Mouse (Mus musculus) lung, embryonic 14.5 days (tissue): ENCODE measurements at regions not wholly inside any gene's neighbourhood (a gene's known extent, or its start where the extent isn't known, plus 50 kb on each side); places are given as distances from the start of the nearest gene placed in this dataset.
A peak's percentile ranks its signal among the peaks of the same experiment; 100 is the strongest.

Experiments used
- ATAC-seq: fragments of 200-750 bp; cut with Nextera tagmentation; 2 replicates; pipeline ENCODE4 v1.8.0; 2017; ENCODE audit warnings: mild to moderate bottlenecking, moderate TSS enrichment, moderate library complexity; ENCODE audit not compliant: insufficient read depth
- DNase-seq: peaks from one replicate; pipeline ENCODE4 v3.0.0-alpha.2; 2015
- H3K27ac ChIP-seq: fragments of 300-500 bp; sonication (generic); 2 replicates; pipeline ENCODE4 v1.5.1; 2014; ENCODE audit warnings: low read depth, mild to moderate bottlenecking, moderate library complexity
- H3K27me3 ChIP-seq: fragments of 300-500 bp; sonication (generic); 2 replicates; pipeline ENCODE4 v1.6.1; 2014; ENCODE audit warnings: low read length, control low read depth; ENCODE audit not compliant: insufficient read depth
- H3K36me3 ChIP-seq: fragments of 300-500 bp; sonication (generic); 2 replicates; pipeline ENCODE4 v1.6.1; 2014; ENCODE audit warnings: control low read depth; ENCODE audit not compliant: insufficient read depth
- H3K4me1 ChIP-seq: fragments of 300-500 bp; sonication (generic); 2 replicates; pipeline ENCODE4 v1.6.1; 2014; ENCODE audit warnings: antibody characterized with exemption, control low read depth; ENCODE audit not compliant: insufficient read depth
- H3K4me2 ChIP-seq: fragments of 300-500 bp; sonication (generic); 2 replicates; pipeline ENCODE4 v1.6.1; 2014; ENCODE audit warnings: mild to moderate bottlenecking
- H3K4me3 ChIP-seq: fragments of 300-500 bp; sonication (generic); 2 replicates; pipeline ENCODE4 v1.5.1; 2014; ENCODE audit warnings: low read depth, low read length
- H3K9ac ChIP-seq: fragments of 300-500 bp; sonication (generic); 2 replicates; pipeline ENCODE4 v1.6.1; 2014
- H3K9me3 ChIP-seq: fragments of 300-500 bp; sonication (generic); 2 replicates; pipeline ENCODE4 v1.6.1; 2016; ENCODE audit warnings: low read depth, low read length, control low read depth
- CTCF ChIP-seq: IDR thresholded peaks from 2 replicates; pipeline ENCODE4 v1.5.1; 2016; ENCODE audit warnings: antibody characterized with exemption, low read depth
- WGBS: fragments of 180-500 bp; shearing (Covaris S2); extraction: QIAGEN DNeasy Blood & Tissue Kit; methylation state at CpG from one replicate; pipeline ENCODE4 v1.1.7; 2014; 5-methylcytosine and 5-hydroxymethylcytosine counted together

DNA sequence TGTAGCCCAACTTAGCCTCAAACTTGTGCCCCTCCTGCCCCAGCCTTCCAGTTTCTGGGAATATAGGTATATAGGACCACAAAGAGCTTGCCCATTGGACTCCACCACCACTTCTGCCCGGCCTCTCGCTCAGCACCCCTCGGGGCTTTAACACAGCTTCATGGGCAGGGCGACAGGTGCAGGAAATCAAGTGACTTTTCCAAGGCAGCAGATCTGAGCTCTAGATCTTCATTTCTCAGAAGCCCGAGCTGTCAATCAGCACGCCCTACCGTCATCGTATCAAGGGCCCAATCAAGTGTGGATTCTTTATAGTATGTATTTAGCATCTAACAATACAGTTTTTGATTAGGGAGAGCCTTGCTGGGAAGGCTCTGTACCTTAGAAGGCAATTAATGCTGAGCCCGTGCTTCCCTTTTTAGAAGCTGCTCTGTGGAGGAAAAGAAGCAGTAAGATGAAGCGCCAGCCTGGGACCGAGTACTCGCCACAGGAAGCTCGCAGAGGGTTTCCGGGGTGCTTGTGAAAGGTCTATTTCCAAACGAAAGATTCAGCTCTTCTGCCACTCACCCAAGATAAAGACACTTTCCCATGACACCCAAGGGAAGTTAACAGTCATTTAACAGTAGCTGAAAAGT is 56.9 kb upstream of the E2f3 start:
- no peaks in the 10 kb centered on the region for H3K9me3 ChIP-seq
- H3K4me1 ChIP-seq: no peaks in the 10 kb centered on the region
- no peak for DNase-seq
- no peak overlapping the region for H3K27ac ChIP-seq
- no peak overlapping the region for H3K4me3 ChIP-seq
- no peaks in the 10 kb centered on the region for H3K27me3 ChIP-seq
- no peaks in the 10 kb centered on the region for H3K36me3 ChIP-seq
- H3K9ac ChIP-seq: no peak overlapping the region
- no peak for ATAC-seq
- no peak overlapping the region for H3K4me2 ChIP-seq
- 71% methylated on average over 15 of the region's 15 CpGs for WGBS
- no peak for TF ChIP-seq CTCF

DNA sequence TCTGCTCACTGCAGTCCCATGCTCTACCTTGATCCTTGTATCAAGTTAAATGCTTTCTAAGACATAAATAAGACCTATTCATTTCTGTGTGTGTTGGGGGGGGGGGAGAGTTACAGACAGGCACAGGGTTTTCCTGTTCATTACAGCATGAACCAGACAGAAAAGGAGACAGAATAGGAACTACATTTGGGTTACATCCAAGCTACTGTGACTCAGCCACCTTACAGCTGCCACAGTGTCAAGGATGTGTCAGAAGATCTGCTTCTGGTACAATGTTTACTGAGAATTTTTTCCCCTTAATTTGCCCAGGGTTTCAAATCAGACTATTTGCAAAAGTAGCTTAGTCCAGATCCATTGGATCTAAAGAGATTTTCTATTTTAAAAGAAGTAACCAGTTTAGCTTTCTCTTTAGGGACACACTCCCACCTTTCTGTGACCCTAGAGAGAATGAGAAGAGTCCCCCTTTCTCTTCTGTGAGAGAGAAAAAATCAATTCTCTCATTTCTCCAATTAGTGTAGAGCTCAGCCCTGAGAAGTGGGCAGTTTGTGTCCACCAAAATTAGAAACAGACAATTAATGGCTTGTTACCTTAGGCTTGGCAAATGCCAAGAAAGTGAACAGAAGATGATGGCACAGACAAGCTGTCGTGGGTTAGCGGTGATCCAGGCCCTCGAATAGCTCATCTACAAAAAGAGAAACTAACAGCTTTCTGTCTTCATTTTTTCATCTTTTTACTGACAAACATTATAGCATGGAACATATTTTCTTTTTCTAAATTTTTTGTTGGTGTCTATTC is 55.8 kb upstream of the E2f3 start:
- no peaks in the 10 kb centered on the region for H3K4me1 ChIP-seq
- 83% methylated on average over 3 of the region's 3 CpGs for WGBS
- no peak overlapping the region for H3K9ac ChIP-seq
- H3K4me3 ChIP-seq: no peak overlapping the region
- H3K36me3 ChIP-seq: no peaks in the 10 kb centered on the region
- no peak overlapping the region for H3K4me2 ChIP-seq
- no peak for ATAC-seq
- peak; percentile 24 for DNase-seq
- H3K27ac ChIP-seq: no peak overlapping the region
- H3K9me3 ChIP-seq: no peaks in the 10 kb centered on the region
- no peak for TF ChIP-seq CTCF
- no peaks in the 10 kb centered on the region for H3K27me3 ChIP-seq

DNA sequence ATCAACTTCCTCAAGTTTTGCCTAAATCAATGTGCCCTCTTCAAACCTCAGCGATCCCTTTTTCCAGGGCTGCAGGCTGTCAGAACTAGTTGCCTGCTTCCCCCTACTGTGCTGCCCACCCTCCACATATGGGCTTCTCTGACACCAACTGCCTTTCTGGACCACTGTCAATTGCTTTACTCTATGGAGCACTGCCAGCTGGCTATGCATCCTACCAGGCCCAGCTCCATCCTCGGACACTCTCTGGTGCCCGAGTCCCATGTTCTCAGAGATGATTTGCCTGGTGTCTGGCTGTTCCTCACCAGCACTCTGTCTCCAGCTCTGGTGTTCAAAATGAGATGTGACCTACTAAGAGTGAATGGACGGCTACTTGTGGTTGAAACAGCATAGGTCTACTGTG is 54.4 kb upstream of the E2f3 start:
- no peak overlapping the region for H3K4me2 ChIP-seq

DNA sequence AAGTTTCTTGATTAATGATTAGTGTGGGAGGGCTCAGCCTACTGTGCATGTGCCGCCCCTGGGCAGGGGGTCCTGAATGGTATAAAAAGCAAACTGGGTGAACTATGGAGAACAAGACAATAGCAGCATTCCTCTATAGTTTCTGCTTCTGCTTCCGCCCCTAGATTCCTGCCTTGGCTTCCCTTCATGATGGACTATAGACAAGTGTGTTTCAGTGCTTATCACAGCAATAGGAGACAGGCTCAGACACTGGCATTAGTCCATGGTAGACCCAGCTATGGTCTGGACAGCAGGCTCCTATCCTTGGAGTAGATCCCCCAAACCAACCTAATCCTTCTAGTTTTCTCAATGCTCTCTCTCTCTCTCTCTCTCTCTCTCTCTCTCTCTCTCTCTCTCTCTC is 53.9 kb upstream of the E2f3 start:
- Histone ChIP-seq H3K27ac (no peak overlapping the region), H3K9ac (no peak overlapping the region), H3K4me3 (no peak overlapping the region), H3K36me3 (no peaks in the 10 kb centered on the region), H3K27me3 (no peaks in the 10 kb centered on the region), H3K4me2 (no peak overlapping the region), H3K4me1 (no peaks in the 10 kb centered on the region), H3K9me3 (no peaks in the 10 kb centered on the region)
- ATAC-seq (no peak), DNase-seq (no peak)
- TF ChIP-seq CTCF: no peak
- WGBS: 79% methylated on average over 2 of the region's 2 CpGs

More for the DNA sequence above, 54.4 kb upstream of the E2f3 start:
- Histone ChIP-seq H3K4me1 (no peaks in the 10 kb centered on the region), H3K9ac (no peak overlapping the region), H3K27me3 (no peaks in the 10 kb centered on the region), H3K4me3 (no peak overlapping the region), H3K9me3 (no peaks in the 10 kb centered on the region), H3K27ac (no peak overlapping the region), H3K36me3 (no peaks in the 10 kb centered on the region)
- DNase-seq (peak; percentile 56), ATAC-seq (peak; percentile 35; the same call in 1 of the 2 replicates)
- 72% methylated on average over 4 of the region's 4 CpGs for WGBS
- no peak for TF ChIP-seq CTCF

DNA sequence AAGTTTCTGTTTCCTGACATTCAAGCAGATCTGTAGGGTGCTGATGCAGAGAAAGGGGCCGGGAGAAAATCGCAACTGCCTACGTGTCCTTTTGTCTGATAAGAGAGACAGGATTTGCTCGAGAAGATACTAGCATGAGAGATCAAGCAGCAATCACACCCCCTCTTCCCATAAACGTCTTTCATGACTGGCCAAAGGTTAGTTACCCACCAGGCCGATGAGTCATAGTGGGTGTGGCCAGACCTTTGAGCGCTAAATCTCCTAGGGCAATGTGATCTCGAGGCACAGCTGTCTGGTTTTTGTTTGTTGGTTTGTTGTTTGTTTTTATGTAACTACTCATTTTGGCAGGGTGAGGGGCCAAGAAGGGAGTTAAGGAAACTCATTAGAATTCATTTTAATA is 50.7 kb upstream of the E2f3 start:
- Histone ChIP-seq H3K27ac (no peak overlapping the region), H3K36me3 (no peaks in the 10 kb centered on the region), H3K4me3 (no peak overlapping the region), H3K9ac (no peak overlapping the region), H3K4me1 (no peaks in the 10 kb centered on the region), H3K9me3 (no peaks in the 10 kb centered on the region), H3K4me2 (no peak overlapping the region), H3K27me3 (no peaks in the 10 kb centered on the region)
- peak; percentile 34 for DNase-seq
- TF ChIP-seq CTCF: no peak
- no peak for ATAC-seq
- 62% methylated on average over 8 of the region's 8 CpGs for WGBS

DNA sequence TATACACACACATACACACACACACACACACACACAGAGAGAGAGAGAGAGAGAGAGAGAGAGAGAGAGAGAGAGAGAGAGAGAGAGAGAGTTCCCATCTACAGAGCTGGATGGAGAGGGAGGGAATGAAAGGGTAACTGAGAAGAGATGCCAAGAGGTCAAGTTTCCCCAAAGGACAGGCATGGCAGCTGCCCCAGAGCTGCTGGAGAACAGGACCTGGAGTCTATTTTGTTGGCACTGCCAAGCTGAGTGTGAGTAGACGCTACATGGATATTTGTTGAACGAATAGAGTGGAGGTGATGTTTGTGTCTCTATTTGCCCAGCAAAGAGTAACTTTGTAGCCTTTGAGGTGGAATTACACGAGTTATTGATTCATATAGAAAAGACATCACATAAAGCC is 50.2 kb upstream of the E2f3 start:
- TF ChIP-seq CTCF: no peak
- Histone ChIP-seq H3K36me3 (no peaks in the 10 kb centered on the region), H3K27me3 (no peaks in the 10 kb centered on the region), H3K9ac (no peak overlapping the region), H3K9me3 (no peaks in the 10 kb centered on the region), H3K4me1 (no peaks in the 10 kb centered on the region), H3K4me3 (no peak overlapping the region), H3K4me2 (no peak overlapping the region), H3K27ac (no peak overlapping the region)
- WGBS: 74% methylated on average over 3 of the region's 3 CpGs
- no peak for DNase-seq
- no peak for ATAC-seq
